Mouse (Mus musculus) layer of hippocampus, adult 18-20 months (tissue): Measurements from ENCODE around the gene Ffar3. TPM values are rescaled to one million over a fixed set of nuclear protein-coding genes. Genes with fewer than 3 reads are reported as not detected.
A peak's percentile ranks its signal among the peaks of the same experiment; 100 is the strongest.

Experiments used
- DNase-seq, 2 experiments: peaks; one replicate each; pipeline ENCODE4 v3.0.0; 2022; ENCODE audit warnings: low spot score in 2 of 2
- long read RNA-seq: library from polyadenylated mRNA; stranded (forward); transcript quantifications from one replicate; pipeline ENCODE4 v2.0.0, GENCODE M21; 2021
- total RNA-seq, 2 experiments: library from RNA; stranded (reverse); gene quantifications; 2 replicates each; pipeline ENCODE4 v1.2.3; 2021

The Ffar3 gene
- total RNA-seq, result not detected
- long read RNA-seq, result 0 reads

DNA sequence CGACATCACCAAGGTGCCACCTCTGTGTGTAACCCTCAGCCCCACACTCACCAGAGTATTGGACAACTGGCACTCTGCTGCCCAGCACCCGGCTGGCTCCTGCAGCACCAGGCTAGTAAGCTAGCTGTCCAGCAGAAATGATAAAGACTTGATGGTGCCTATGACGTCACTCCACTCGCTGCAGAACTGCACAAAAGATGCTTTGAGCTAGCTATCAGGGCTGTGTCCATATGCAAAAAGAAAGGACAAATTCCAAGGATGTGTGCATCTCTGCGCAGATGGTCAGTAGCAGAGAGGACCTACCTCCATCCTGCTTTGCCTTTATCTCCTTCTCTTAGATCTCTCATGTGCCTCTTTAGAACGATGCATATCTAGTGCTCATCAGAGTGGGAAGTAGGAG, at the start of gene Ffar3:
TSS of gene Ffar3 (minus strand) at position 101 of the 400 bp plus-strand sequence.
- no peak for DNase-seq

DNA sequence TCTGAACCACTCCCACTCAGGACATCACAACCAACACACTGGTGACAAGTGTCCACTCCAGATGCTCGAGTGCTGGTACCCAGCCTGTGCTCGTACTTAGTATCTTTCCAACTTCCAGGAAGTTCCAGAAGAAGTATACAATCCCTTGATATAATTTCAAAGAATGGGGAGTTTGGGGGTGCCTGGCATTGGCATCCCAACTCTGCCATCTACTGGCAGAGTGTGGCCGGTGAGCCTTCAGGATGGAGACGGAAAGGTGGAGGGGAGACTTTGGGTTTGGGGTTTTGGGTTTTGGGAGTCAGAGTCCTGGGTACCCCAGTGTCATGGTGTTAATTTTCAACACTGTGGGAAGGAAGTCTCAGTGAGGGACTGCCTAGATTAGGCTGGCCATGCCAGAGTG, 48.1 kb upstream of the Ffar3 start:
- DNase-seq, result peak in 1 of 2 experiments; percentile 55

DNA sequence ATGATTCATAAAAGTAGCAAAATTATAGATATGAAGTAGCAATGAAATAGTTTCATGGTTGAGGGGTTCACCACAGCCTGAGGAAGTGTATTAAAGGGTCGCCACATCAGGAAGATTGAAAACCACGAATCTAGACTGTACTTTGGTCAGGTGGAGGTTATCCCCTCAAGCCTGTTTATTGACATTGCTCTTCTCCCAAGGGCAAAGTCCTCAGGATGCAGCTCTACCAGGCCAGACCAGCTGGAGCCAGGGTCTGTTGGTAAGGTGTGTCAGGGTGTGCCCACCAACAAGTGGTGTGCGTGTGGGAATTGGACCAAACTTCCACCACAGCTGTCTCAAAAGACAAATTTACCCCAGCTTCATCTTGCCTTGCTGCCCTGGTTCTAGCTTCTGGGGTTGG, 39.2 kb upstream of the Ffar3 start:
- DNase-seq, result no peak

DNA sequence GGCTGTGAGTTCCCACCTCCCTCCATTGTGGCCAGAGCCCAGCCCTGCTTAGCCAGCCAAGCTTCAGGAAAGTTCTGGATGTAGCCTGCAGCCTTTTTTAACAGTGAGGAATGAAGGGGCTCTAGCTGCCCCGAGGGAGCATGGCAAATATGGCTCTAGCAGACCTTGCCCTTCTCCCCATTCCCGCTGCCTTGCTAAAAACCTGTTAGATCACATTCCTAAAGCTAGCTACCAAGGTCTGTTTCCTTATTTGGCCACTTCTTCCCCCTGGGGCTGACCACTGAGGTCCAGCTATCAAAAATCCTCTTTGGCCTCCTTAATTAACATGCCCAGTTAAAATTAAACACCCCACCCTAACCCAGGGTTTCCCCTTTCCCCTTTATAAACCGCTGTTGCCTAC, 36.5 kb upstream of the Ffar3 start:
- no peak for DNase-seq

DNA sequence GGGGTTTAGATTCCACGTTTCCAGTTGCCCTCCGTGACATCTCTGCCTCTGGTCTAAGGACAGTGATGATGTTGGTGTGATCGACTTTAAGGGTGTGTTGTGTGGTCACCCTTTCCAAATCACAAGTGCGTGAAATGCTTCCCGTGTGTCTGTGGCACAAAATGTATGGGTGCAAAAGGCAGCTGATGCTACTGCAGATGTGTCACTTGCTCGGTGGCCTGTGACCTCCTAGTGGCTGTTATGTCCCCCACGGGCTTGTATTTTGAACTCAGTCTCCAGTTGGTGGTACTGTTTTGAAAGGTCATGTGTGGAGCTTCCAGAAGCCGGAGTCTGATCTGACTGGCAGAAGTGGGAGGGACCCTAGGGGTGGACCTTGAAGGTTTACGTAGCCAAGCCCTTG, 35.8 kb upstream of the Ffar3 start:
- DNase-seq, result no peak

DNA sequence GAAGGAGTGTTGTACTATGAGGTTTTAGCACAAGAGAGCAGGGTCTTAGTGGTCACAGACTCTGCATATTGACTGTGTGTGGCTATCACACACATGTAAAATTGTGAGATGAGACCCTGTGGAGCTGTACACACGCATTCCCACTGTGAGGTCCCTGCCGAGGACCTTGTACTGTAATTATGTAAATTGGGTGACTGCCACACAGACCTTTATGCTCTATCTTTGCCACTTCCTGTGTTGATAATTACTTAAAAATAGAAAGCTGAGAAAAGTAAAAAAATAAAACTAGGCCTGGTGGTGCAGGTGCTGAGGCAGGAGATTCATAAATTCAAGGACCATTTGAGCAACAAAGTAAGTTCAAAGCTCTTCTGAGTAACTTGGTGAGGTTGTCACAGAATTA, 34.7 kb upstream of the Ffar3 start:
- no peak for DNase-seq

DNA sequence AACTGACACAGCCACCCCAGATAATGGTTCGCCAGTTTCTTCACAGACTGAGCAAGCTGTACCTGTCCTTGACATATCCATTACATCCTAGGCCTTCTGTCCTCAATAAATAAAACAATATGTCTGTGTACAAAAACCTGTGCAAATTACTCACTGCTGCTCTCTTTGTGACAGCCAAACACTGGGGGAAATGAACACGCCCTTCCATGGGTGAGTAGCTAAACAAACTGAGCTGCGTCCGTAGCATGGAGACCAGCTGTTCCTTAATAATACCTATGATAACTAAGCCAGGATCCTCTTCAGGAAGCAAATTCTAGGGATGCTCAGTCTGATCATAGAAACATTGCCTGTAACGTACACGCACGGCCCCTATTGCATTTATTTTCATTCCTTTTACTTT, 32.8 kb upstream of the Ffar3 start:
- no peak for DNase-seq

DNA sequence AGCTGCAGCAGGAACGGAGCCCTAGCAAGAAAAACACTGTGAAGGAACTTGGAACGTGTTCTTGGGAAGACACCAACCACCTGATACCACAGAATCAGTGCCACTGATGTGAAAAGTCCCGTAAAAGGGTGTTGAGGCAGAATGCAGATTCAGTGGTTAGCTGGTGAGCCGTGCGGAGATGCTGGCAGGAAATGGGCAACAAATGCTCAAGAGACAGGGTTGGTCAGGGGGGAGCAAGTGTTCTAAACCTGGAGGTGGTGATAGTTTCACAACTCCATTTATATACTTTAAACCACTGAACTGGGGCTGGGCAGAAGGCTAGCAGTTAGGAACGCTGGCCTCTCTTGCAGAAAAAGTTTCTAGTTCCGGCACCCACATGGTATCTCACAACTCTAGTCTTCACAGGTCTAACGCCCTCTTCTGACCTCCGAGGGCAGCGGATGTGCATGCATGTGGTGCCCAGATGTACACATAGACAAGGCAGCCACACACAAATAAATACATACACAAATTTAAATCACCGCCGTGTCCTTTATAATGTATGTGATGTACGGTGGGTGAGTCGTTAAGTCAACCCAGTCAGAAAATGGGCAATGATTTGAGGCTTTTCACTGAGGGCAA, 31.7 kb upstream of the Ffar3 start:
- DNase-seq, result no peak

DNA sequence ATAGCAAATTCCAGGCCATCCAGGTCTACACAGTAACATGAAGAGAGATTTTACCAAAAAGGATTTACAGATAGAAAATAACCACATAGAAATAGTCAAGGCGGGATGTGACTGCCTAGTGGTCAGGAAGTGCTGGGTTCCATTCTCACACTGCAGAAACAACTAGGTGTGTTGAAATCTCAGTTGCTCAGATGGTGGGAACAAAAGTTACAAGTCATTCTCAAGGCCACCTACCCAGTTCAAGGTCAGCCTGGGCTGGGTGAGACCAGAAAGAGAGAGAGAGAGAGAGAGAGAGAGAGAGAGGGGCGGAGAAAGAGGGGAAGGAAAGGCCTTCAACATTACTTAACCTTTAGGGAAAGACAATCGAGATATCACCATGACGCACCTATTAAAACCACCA, 30.9 kb upstream of the Ffar3 start:
- no peak for DNase-seq

DNA sequence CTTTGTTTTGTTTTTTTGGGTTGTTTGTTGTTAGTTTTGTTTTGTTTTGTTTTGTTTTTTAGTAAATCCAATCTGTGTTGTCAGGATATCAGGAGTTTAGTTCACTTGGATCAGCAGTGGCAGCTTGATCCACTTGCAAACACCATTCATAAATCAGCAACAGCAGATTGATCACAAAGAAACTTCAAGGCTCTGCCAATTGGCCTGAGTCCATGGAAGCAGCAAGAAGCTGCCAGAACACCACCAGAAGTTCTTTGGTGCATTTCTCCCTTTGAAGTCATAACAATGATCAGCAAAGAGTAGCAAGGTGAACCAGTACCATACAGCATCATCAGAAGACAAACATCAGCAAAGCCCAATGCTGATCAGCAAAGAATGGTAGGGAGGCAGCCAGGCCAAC, 28.1 kb upstream of the Ffar3 start:
- DNase-seq, result no peak

DNA sequence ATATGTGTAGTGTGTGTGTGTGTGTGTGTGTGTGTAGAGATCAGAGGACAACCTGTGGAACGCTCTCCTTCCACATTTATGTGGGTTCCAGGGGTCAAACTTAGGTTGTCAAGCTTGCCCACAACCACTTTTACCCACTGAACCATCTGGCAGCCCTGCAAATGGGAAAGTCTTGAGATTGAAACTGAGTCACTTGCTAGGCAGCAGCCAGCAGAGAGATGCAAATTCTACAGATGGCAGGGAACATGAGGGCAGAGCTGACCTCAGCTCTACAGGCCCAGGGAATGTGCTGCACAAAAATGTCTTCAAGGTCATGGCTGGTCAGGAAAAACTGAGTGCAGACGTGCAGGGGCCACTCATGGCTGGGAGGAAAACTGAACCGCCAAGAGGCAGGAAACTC, 25.4 kb upstream of the Ffar3 start:
- DNase-seq, result no peak

DNA sequence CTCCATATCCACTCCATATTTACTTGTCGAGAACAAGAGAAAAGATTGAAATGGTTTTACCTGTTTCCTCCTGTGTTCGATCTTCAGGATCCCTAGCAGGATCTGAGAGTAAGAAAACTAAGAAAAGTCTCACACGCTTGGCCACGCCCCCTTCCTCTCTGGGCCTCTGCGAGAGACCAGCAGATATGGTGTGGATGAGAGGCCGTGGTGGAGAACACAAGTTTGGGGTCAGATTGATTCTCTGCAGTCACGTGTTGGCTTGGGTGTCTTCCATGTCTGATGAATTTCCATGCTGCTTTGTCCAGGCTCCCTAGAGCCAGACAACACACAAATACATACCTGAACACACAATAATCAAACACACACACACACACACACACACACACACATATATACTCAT, 24.2 kb upstream of the Ffar3 start, which contains the start of gene Cd22:
TSS of gene Cd22 (minus strand) at position 167 of the 400 bp plus-strand sequence.
- no peak for DNase-seq

DNA sequence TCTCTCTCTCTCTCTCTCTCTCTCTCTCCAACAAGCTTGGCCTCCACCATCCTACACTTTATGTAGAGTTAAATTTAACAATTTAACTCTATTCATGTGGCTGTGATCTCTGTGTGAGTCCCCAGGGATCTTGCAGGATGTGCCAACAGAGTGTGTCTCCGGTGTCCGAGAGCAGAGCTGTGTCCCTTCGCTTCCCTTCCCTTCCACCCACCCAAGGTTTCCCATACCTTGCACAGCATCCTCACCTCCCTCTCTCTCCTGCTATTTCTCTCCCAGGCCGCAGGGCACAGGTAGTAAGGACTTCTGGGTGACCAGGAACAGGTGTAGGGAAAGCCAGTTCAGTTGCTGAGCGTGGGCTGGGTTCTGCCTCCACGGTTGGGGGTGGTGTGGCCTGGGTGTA, 23.0 kb upstream of the Ffar3 start:
- no peak for DNase-seq

DNA sequence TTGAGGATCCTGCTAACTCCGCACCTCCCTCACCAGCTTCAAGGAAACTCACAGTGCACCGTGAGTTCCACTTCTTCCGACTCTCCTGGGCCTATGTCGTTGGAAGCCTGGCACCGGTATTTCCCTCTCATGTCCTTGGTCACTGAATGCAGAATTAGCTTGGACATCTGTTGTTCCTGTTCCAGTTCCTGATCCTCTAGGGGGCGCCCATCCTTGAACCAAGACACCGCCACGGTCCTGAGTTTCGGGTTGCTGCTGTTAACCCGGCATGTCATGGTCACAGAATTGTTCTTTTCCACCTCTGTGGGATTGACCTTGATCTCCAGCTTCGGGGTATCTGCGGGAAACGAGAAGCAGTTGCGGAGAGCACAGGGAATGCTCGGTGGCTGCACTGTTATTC, 17.1 kb upstream of the Ffar3 start:
- peak; percentile 20 to 78 for DNase-seq

DNA sequence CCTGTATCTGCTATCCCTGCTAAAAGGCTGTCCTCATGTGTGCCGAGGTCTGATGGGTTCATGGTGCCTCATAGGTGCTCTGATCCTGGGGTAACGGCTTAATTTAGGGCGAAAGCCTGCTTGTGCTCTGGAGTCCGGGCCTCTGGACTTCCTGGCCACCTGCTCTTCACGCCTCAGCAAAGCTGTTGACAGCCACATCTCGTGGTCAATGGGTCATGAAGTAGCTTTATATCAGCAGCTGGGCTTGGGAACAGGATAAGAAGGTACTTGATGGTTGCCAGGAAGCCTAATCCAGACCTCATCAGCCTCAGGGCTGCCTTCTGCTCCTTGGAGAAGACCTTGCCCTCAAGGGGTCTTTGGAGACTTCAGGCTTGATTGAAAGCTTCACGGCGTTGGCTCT, 7.4 kb upstream of the Ffar3 start:
- DNase-seq, result no peak

DNA sequence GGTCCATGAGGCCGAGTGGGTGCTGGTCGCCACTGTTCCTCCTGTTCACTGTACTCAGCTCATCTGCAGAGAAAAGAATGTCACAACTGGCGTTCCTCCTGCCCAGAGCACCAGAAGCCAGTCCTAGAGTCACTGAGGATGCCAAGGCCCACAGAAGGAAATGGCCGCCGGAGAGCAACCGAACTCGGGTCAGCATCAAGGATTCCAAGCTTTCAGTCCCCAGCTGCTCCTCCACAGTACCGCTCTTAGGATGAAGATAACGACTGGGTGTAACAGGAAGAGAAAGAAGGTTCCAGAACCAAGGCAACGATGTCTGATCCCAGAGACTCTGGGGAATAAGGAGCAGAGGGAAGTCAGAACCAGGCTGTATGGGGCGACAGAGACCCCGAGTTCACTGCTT, 5.5 kb upstream of the Ffar3 start, which contains the start of gene Ffar1:
TSS of gene Ffar1 (minus strand) at position 101 of the 400 bp plus-strand sequence.
- no peak for DNase-seq

DNA sequence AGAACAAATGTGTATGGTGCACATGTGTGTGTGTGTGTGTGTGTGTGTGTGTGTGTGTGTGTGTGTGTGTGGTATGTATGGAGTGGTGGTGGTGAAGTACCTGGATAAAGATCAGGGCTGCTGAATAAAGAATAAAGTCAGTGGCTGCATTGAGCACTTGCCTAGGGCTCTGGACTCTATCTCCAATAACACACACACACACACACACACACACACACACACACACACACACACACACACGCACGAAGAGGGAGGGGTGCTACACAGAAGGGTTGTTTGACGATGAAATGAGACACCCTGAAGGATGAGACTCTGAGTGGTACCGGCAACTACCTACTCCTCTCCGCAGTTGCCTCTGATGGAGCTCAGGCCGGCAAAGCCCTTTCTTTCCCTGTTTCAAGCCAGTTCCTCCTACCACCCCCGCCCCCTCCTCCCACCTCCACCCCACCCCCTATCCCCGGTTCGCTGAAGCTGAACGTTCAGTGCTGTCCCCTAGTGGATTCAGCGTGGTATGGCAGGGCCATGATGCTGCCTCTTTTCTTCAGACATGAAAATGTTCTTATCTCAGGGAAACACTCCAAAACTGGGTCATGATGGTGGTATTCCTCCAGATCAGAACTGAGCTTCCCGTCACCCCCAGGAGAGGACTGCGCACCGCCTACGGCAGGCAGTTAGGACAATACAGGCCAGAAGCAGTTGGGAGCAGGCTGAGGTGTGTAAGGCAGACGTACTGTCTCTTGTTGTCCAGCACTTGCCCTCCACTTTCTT, 3.8 kb upstream of the Ffar3 start:
- DNase-seq, result peak in 1 of 2 experiments; percentile 63

DNA sequence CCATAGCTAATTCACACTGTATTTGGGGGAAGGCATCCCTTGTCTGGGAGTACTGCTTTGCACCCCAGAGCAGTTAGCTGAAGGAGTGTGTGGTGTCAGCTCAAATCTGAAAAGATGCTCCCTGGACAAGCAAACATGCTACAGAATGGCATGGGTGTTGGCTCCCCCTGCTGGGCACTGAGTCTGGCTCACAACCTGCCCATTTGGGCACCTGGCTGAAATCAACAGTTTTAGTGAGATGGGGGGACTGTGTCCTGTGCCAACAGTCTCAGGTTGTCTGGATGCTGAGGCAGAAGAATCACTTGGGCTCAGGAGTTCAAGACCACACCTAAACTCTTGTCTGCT, 3.3 kb upstream of the Ffar3 start:
- peak; percentile 54 to 81 for DNase-seq

DNA sequence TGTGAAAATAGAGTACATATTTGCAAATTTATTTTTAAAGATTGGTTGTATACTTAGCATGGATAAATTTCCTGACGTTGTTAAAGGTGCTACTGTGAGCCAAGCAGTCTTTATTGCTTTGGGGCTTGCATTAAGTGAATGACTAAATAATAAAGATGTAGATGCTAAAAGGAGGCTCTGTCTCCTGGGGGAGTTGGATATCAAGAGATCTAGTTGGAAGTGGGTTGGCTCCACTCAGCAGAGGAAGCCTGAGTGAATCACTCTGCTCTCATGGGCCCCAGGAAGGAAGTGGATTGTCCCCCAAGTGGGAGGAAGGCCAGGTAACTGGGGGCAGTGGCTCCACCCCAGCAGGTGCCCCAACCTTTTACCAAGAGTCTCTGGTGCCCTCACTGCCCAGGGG, 1.8 kb upstream of the Ffar3 start:
- no peak for DNase-seq

DNA sequence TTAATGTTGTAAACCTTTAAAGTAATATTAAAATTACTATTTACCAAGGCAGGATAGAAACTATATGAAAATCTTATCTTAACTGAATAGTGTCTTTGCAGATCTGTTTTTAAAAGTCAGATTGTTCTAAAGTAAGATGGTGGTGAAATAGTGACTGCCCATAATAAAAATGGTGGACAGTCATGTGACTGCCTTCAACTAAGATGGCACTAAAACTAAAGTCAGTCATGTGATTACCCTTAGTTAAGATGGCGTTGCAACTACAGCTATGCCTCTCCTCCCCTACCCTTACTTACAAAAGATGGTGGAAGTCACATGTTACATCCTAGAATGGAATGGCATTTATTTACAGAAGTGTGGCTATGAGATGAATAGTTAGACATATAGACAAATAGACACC, 4.6 kb downstream of the Ffar3 start:
- no peak for DNase-seq

DNA sequence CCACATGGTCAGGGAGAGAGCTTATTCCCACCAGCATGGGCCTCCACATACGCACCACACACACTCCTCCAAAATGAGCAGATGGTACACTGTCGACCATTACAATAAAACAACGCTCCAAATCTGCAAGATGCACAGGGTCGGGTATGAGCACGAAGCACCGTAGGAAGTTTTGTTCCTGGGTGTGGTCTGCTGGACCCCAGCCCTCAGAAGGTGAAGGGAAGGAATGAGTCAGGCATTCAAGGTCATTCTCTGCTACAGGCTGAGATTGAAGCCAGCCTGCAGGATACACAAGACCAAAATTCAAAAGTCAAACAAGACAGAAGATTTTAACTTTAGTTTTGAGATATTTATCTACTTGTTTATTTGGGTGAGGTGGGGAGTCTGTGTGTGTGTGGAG, 8.0 kb downstream of the Ffar3 start:
- no peak for DNase-seq

DNA sequence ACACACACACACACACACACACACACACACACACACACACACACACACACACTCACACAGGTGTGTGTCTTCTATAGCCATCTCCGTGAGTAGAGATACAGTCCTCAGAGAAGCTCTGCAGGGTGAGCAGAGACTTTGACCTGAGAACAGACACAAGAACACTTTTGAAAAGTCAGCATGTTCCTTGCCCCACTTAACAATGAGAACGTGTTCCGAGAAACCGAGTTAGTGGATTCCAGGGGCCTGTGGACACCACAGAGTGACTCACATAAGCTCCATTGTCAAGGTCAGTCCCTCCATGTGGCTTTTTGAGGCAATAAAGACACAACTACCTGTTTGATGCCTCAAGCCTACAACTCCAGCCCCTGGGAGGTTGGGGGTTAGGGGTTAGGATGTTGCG, 8.6 kb downstream of the Ffar3 start:
- no peak for DNase-seq

DNA sequence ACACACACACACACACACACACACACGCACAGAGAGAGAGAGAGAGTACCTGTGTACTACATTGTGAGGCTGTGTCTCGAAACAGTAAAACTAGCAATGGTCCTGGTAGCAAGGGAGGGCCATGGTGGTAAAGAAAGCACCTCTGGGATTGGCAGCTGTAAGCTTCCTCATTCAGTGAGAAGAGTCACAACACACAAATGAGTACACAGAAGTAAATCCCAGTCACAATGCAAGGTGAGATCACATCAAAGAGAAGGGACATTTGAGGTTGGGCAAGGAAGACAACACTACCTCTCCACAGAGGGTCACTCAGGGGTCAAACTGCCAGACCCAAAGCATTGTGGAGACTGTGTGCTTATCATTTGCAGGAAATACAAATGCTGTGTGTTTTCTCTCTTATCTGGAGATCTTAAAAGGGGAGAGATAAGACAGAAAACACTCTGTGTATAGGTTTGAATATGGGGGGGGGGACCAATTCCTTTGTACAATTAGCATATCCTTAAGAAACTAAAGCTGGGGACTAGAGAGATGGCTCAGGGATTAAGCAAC, 9.4 kb downstream of the Ffar3 start:
- DNase-seq, result no peak
